Mouse (Mus musculus): Measurements from ENCODE around the gene Rab1b. TPM values are rescaled to one million over a fixed set of nuclear protein-coding genes. Genes with fewer than 3 reads are reported as not detected.

The Rab1b gene
- total and polyA plus RNA-seq, 2 experiments from 2014 or later, result 231 to 249 TPM

DNA sequence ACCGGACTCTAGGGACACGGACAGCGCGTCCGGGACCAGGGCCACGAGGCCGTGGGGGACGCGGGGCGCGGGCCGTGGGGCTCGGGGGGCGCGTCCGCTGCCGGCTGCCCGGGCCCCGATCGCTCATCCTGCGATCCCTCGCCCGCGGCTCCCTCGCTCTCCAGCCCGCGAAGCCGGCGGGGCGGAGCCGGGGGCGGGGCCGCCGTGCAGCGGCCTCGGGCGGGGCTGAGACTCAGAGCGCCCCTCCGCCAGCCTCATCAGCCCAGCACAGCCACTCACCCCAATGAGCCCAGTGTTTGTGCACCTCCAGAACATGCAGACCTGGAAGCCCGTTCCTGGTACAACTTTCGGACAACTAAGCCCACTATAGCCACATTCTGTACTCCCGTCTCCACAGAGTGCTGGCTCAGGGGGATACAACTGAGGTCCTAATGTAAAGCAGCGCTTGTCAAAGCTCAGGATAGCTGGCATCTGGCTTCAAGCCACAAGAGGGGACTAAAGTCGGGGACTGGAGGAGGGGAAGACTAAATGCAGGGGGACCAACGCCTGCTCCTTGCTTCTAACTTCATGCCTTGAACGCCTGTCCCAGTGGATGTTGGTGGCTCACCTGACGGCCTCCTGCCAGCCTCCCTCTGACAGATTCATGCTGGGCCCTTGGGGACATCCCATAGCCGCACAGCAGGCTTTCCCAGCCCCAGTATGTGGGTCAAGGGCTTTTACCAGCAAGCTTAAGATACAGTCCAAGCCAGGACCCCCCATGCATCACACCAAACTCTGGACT is 8.3 kb downstream of the Rab1b start, which contains the start of gene Cnih2:
Gene Cnih2 (minus strand): TSS at position 159 of the 781 bp plus-strand sequence.
- peak within 1 kb of the TSS; percentile 74 for H3K4me2 ChIP-seq (ENCODE audit: low read depth)
- DNase-seq (peak; percentile 86), ATAC-seq (peak; percentile 72)
- no peak for TF ChIP-seq CTCF (IDR thresholded peaks at IDR 0.05; ENCODE audit: low read depth)
- WGBS, result 2% methylated on average over 45 of the region's 48 CpGs
- H3K27me3 ChIP-seq (ENCODE audit: insufficient read depth, low read length), result no peaks in the 10 kb centered on the region
- no peaks in the 10 kb centered on the region for H3K9me3 ChIP-seq (ENCODE audit: low read length)
- peaks cover 41% of the 10 kb centered on the region for H3K36me3 ChIP-seq (ENCODE audit: insufficient read depth)
- peak within 1 kb of the TSS; percentile 97 for H3K27ac ChIP-seq (ENCODE audit: low read depth, low read length)
- peak within 1 kb of the TSS; percentile 94 for H3K4me3 ChIP-seq (ENCODE audit: low read depth, low read length)
- peak within 1 kb of the TSS; percentile 99 for H3K9ac ChIP-seq
- H3K4me1 ChIP-seq (ENCODE audit: insufficient read depth), result peaks cover 38% of the 10 kb centered on the region

- ATAC-seq (peak; percentile 46; the same call in 1 of the 2 replicates), DNase-seq (peak; percentile 73)
- peaks cover 40% of the 10 kb centered on the region for H3K36me3 ChIP-seq (ENCODE audit: insufficient read depth)
- H3K9ac ChIP-seq, result peak overlapping the region; percentile 99
- peaks cover 38% of the 10 kb centered on the region for H3K4me1 ChIP-seq (ENCODE audit: insufficient read depth)
- peak overlapping the region; percentile 94 for H3K4me3 ChIP-seq (ENCODE audit: low read depth, low read length)
- H3K27me3 ChIP-seq (ENCODE audit: insufficient read depth, low read length), result no peaks in the 10 kb centered on the region
- peak overlapping the region; percentile 97 for H3K27ac ChIP-seq (ENCODE audit: low read depth, low read length)
- WGBS, result 3% methylated on average over 25 of the region's 31 CpGs
- peak overlapping the region; percentile 74 for H3K4me2 ChIP-seq (ENCODE audit: low read depth)
- TF ChIP-seq CTCF (IDR thresholded peaks at IDR 0.05; ENCODE audit: low read depth), result no peak
- no peaks in the 10 kb centered on the region for H3K9me3 ChIP-seq (ENCODE audit: low read length)
These were observed 9.1 kb downstream of the Rab1b start for GRCm38 (mm10) chr19:5097521-5098362.

DNA sequence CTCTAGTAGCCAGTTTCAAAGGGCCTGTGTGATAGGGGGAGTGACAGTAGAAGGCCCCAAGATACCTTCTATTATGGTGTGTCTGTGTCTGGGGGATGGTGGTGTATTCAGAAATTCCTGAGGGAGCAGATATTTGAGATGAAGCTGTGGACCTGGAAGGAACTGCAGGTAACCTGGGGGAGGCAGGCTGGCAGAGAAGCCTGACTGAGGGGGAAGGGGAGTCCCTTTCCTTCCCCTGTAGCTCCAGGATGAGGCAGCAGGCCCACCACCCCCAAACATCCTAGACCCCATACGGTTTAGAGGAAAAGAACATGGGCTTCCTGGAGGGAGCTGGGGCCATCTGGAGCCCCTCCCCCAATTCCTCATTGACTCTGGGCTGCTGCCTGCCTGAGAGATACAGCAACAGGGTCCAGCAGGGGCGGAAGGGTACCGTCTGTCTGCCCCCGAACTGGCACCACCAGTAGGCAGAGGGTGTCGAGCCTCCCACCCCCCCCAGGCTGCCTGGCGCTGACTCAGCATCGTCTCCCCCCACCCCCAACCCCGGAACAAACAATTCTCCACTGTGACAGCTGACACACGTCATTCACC is 10.9 kb downstream of the Rab1b start:
- Histone ChIP-seq H3K9ac (peak overlapping the region; percentile 99), H3K4me3 (ENCODE audit: low read depth, low read length) (peak overlapping the region; percentile 94), H3K27me3 (ENCODE audit: insufficient read depth, low read length) (no peaks in the 10 kb centered on the region), H3K4me1 (ENCODE audit: insufficient read depth) (peaks cover 38% of the 10 kb centered on the region), H3K4me2 (ENCODE audit: low read depth) (peak overlapping the region; percentile 74), H3K36me3 (ENCODE audit: insufficient read depth) (peaks cover 37% of the 10 kb centered on the region), H3K27ac (ENCODE audit: low read depth, low read length) (peak overlapping the region; percentile 97), H3K9me3 (ENCODE audit: low read length) (no peaks in the 10 kb centered on the region)
- DNase-seq (no peak), ATAC-seq (no peak)
- 5% methylated on average over 9 of the region's 9 CpGs for WGBS
- TF ChIP-seq CTCF (IDR thresholded peaks at IDR 0.05; ENCODE audit: low read depth), result no peak

GRCm38 (mm10) chr19:5094746-5095417 is 12.0 kb downstream of the Rab1b start:
- Histone ChIP-seq H3K4me2 (ENCODE audit: low read depth) (peak overlapping the region; percentile 74), H3K27ac (ENCODE audit: low read depth, low read length) (peak overlapping the region; percentile 97), H3K36me3 (ENCODE audit: insufficient read depth) (peaks cover 31% of the 10 kb centered on the region), H3K4me1 (ENCODE audit: insufficient read depth) (peaks cover 38% of the 10 kb centered on the region), H3K27me3 (ENCODE audit: insufficient read depth, low read length) (no peaks in the 10 kb centered on the region), H3K4me3 (ENCODE audit: low read depth, low read length) (peak overlapping the region; percentile 94), H3K9ac (peak overlapping the region; percentile 99), H3K9me3 (ENCODE audit: low read length) (no peaks in the 10 kb centered on the region)
- ATAC-seq, result peak; percentile 26
- 17% methylated on average over 11 of the region's 11 CpGs for WGBS
- DNase-seq, result peak; percentile 73
- TF ChIP-seq CTCF (IDR thresholded peaks at IDR 0.05; ENCODE audit: low read depth), result no peak

GRCm38 (mm10) chr19:5094243-5094632 is 12.6 kb downstream of the Rab1b start:
- peak overlapping the region; percentile 74 for H3K4me2 ChIP-seq (ENCODE audit: low read depth)
- peak overlapping the region; percentile 97 for H3K27ac ChIP-seq (ENCODE audit: low read depth, low read length)
- peak; percentile 92 for TF ChIP-seq CTCF (IDR thresholded peaks at IDR 0.05; ENCODE audit: low read depth)
- peaks cover 38% of the 10 kb centered on the region for H3K4me1 ChIP-seq (ENCODE audit: insufficient read depth)
- no peaks in the 10 kb centered on the region for H3K9me3 ChIP-seq (ENCODE audit: low read length)
- WGBS, result 4% methylated on average over 20 of the region's 21 CpGs
- peak overlapping the region; percentile 99 for H3K9ac ChIP-seq
- peaks cover 30% of the 10 kb centered on the region for H3K36me3 ChIP-seq (ENCODE audit: insufficient read depth)
- ATAC-seq (peak; percentile 86), DNase-seq (peak; percentile 97)
- peak overlapping the region; percentile 94 for H3K4me3 ChIP-seq (ENCODE audit: low read depth, low read length)
- H3K27me3 ChIP-seq (ENCODE audit: insufficient read depth, low read length), result no peaks in the 10 kb centered on the region

Data from forebrain, postnatal 0 days (tissue).